Mouse (Mus musculus): ENCODE measurements around the gene Gm47955.
"Not testable (repeated sequence)": the region's sequence is repeated elsewhere in the genome, so short reads cannot be mapped to it uniquely, and the experiment has no call there.

Gm47955 gene

GRCm38 (mm10) chr1:82959870-82960385, at the start of gene Gm47955:
Gene Gm47955, plus strand, starts transcription at chr1:82960286.
- DNase-seq, result no peak

GRCm38 (mm10) chr1:82913025-82913424, 47.1 kb upstream of the Gm47955 start, which contains the start of gene A030005L19Rik:
Gene A030005L19Rik, plus strand, starts transcription at chr1:82913325.
- no peak for DNase-seq

- not testable (repeated sequence) for DNase-seq
These were observed 46.7 kb upstream of the Gm47955 start for GRCm38 (mm10) chr1:82913434-82913833.

GRCm38 (mm10) chr1:82924650-82925049, 35.4 kb upstream of the Gm47955 start, which contains the start of gene A030014E15Rik:
Gene A030014E15Rik, plus strand, starts transcription at chr1:82924917.
- DNase-seq, result no peak

GRCm38 (mm10) chr1:82930558-82930957, 29.5 kb upstream of the Gm47955 start:
- DNase-seq, result not testable (repeated sequence)

- not testable (repeated sequence) for DNase-seq
These were observed 28.8 kb upstream of the Gm47955 start, which contains the start of gene Gm6217 for GRCm38 (mm10) chr1:82931326-82931725. Gene Gm6217, minus strand, starts transcription at chr1:82931399.

- DNase-seq, result no peak
These were observed 21.4 kb upstream of the Gm47955 start for GRCm38 (mm10) chr1:82938666-82939065.

GRCm38 (mm10) chr1:82942505-82942904, 17.6 kb upstream of the Gm47955 start:
- not testable (repeated sequence) for DNase-seq

GRCm38 (mm10) chr1:82943295-82943694, 16.8 kb upstream of the Gm47955 start, which contains the start of gene A030003K21Rik:
Gene A030003K21Rik, minus strand, starts transcription at chr1:82943388.
- DNase-seq, result not testable (repeated sequence)

GRCm38 (mm10) chr1:82946029-82946428, 14.1 kb upstream of the Gm47955 start:
- not testable (repeated sequence) for DNase-seq

GRCm38 (mm10) chr1:82948601-82949000, 11.5 kb upstream of the Gm47955 start:
- DNase-seq, result no peak

GRCm38 (mm10) chr1:82955913-82956312, 4.2 kb upstream of the Gm47955 start, which contains the start of gene Gm7544:
Gene Gm7544, minus strand, starts transcription at chr1:82956013.
- not testable (repeated sequence) for DNase-seq

- DNase-seq, result no peak
These were observed 6.3 kb downstream of the Gm47955 start for GRCm38 (mm10) chr1:82966413-82966812.

- no peak for DNase-seq
These were observed 12.0 kb downstream of the Gm47955 start for GRCm38 (mm10) chr1:82972046-82972445.

- no peak for DNase-seq
These were observed 13.2 kb downstream of the Gm47955 start for GRCm38 (mm10) chr1:82973244-82973643.

GRCm38 (mm10) chr1:82973901-82974300, 13.8 kb downstream of the Gm47955 start:
- no peak for DNase-seq

GRCm38 (mm10) chr1:82974342-82974741, 14.3 kb downstream of the Gm47955 start:
- no peak for DNase-seq

- no peak for DNase-seq
These were observed 15.7 kb downstream of the Gm47955 start for GRCm38 (mm10) chr1:82975750-82976149.

- no peak for DNase-seq
These were observed 17.8 kb downstream of the Gm47955 start for GRCm38 (mm10) chr1:82977840-82978239.

- DNase-seq, result no peak
These were observed 26.7 kb downstream of the Gm47955 start for GRCm38 (mm10) chr1:82986738-82987137.

GRCm38 (mm10) chr1:82987530-82988198, 27.6 kb downstream of the Gm47955 start:
- DNase-seq, result no peak

GRCm38 (mm10) chr1:82991062-82991461, 31.0 kb downstream of the Gm47955 start:
- DNase-seq, result no peak

GRCm38 (mm10) chr1:82991596-82991995, 31.5 kb downstream of the Gm47955 start:
- no peak for DNase-seq

- DNase-seq, result no peak
These were observed 32.0 kb downstream of the Gm47955 start for GRCm38 (mm10) chr1:82992093-82992492.

Data from right cerebral cortex, postnatal 25 days (tissue).